Mouse (Mus musculus) lung, embryonic 14.5 days (tissue): ENCODE results near the gene Sdccag8. TPM values are rescaled to one million over a fixed set of nuclear protein-coding genes. Genes with fewer than 3 reads are reported as not detected.

ENCODE experiments used
- ATAC-seq: fragments of 200-750 bp; cut with Nextera tagmentation; 2 replicates; pipeline ENCODE4 v1.8.0; 2017; ENCODE audit warnings: mild to moderate bottlenecking, moderate TSS enrichment, moderate library complexity; ENCODE audit not compliant: insufficient read depth
- DNase-seq: peaks from one replicate; pipeline ENCODE4 v3.0.0-alpha.2; 2015
- H3K27ac ChIP-seq: fragments of 300-500 bp; sonication (generic); 2 replicates; pipeline ENCODE4 v1.5.1; 2014; ENCODE audit warnings: low read depth, mild to moderate bottlenecking, moderate library complexity
- H3K27me3 ChIP-seq: fragments of 300-500 bp; sonication (generic); 2 replicates; pipeline ENCODE4 v1.6.1; 2014; ENCODE audit warnings: low read length, control low read depth; ENCODE audit not compliant: insufficient read depth
- H3K36me3 ChIP-seq: fragments of 300-500 bp; sonication (generic); 2 replicates; pipeline ENCODE4 v1.6.1; 2014; ENCODE audit warnings: control low read depth; ENCODE audit not compliant: insufficient read depth
- H3K4me1 ChIP-seq: fragments of 300-500 bp; sonication (generic); 2 replicates; pipeline ENCODE4 v1.6.1; 2014; ENCODE audit warnings: antibody characterized with exemption, control low read depth; ENCODE audit not compliant: insufficient read depth
- H3K4me2 ChIP-seq: fragments of 300-500 bp; sonication (generic); 2 replicates; pipeline ENCODE4 v1.6.1; 2014; ENCODE audit warnings: mild to moderate bottlenecking
- H3K4me3 ChIP-seq: fragments of 300-500 bp; sonication (generic); 2 replicates; pipeline ENCODE4 v1.5.1; 2014; ENCODE audit warnings: low read depth, low read length
- H3K9ac ChIP-seq: fragments of 300-500 bp; sonication (generic); 2 replicates; pipeline ENCODE4 v1.6.1; 2014
- H3K9me3 ChIP-seq: fragments of 300-500 bp; sonication (generic); 2 replicates; pipeline ENCODE4 v1.6.1; 2016; ENCODE audit warnings: low read depth, low read length, control low read depth
- CTCF ChIP-seq: IDR thresholded peaks from 2 replicates; pipeline ENCODE4 v1.5.1; 2016; ENCODE audit warnings: antibody characterized with exemption, low read depth
- WGBS: fragments of 180-500 bp; shearing (Covaris S2); extraction: QIAGEN DNeasy Blood & Tissue Kit; methylation state at CpG from one replicate; pipeline ENCODE4 v1.1.7; 2014; 5-methylcytosine and 5-hydroxymethylcytosine counted together
- polyA plus RNA-seq: library from polyadenylated mRNA; unstranded; fragments of >200 nt; fragmentation: Nextera tagmentation; extraction: Ambion mirVana; gene quantifications from 2 replicates; pipeline ENCODE4 v1.2.1, GENCODE M21; 2014

Sdccag8 gene
- polyA plus RNA-seq, 1 experiment from 2014 or later = 14.4 TPM

DNA sequence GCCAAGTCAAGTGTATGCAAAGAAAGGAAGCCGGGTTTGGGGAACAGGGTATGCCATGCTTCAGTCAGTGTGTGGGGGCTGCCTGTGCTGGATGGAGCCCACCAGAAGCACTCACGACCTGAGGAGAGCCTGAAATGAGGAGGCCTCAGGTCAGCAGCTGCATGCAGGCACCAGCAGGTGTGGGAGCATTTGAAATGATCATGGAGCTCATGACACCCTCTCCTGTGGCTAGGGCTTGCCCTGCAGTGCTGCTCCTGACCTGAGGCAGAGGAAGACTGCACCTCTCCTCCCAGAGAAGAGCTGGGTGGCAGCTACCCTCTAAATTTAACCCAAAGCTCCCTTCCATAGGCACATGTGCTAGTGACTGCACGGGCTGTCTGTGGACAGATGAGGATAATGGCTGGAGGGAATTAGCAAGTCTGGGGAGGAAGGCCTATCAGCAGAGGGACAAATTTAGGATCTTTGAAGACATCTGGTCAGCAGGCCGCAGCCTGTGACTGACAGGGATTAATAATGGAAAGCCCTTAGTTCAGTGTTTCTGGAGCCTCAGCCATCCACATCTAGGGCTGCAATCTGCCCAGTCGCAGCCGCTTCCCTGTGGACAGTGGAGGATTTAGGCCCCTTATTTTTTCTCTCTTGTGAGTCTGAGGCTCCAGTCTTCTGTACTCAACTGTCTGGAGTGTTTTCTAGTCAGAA lies 196.3 kb downstream of the Sdccag8 start:
- H3K4me3 ChIP-seq = no peak overlapping the region
- H3K9me3 ChIP-seq = no peaks in the 10 kb centered on the region
- ATAC-seq (no peak), DNase-seq (no peak)
- H3K36me3 ChIP-seq = no peaks in the 10 kb centered on the region
- H3K9ac ChIP-seq = no peak overlapping the region
- no peaks in the 10 kb centered on the region for H3K27me3 ChIP-seq
- no peak for TF ChIP-seq CTCF
- WGBS = 63% methylated on average over 6 of the region's 6 CpGs
- no peak overlapping the region for H3K27ac ChIP-seq
- no peak overlapping the region for H3K4me2 ChIP-seq
- peaks cover 13% of the 10 kb centered on the region for H3K4me1 ChIP-seq

GRCm38 (mm10) chr1:177011688-177012087 lies 197.2 kb downstream of the Sdccag8 start:
- ATAC-seq (no peak), DNase-seq (no peak)
- Histone ChIP-seq H3K4me1 (peaks cover 13% of the 10 kb centered on the region), H3K27me3 (no peaks in the 10 kb centered on the region), H3K9ac (no peak overlapping the region), H3K36me3 (no peaks in the 10 kb centered on the region), H3K4me2 (no peak overlapping the region), H3K9me3 (no peaks in the 10 kb centered on the region), H3K4me3 (no peak overlapping the region), H3K27ac (no peak overlapping the region)
- 73% methylated on average over 13 of the region's 13 CpGs for WGBS
- TF ChIP-seq CTCF = no peak

DNA sequence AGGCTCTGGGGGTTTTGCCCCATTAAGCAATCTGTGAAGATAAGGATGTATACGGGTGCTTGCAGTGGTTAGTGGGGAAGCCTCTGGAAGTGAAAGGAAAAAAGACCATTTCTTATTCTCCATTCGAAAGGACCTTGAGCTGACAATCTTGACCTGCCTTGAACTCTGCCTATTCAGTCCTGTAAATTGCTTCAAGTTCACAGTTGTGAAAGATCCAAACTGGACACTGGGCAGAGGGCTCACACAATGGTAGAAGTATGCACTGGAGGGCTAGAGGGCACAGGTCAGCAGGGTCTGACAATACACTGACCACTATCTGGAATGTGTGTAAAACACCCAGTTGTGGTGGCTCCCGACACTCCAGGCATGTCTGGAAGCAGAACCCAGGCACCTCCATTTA lies 198.3 kb downstream of the Sdccag8 start:
- H3K9ac ChIP-seq = no peak overlapping the region
- ATAC-seq (no peak), DNase-seq (no peak)
- H3K9me3 ChIP-seq = no peaks in the 10 kb centered on the region
- H3K27me3 ChIP-seq = no peaks in the 10 kb centered on the region
- TF ChIP-seq CTCF = no peak
- 68% methylated on average over 3 of the region's 3 CpGs for WGBS
- H3K27ac ChIP-seq = no peak overlapping the region
- no peaks in the 10 kb centered on the region for H3K36me3 ChIP-seq
- H3K4me3 ChIP-seq = no peak overlapping the region
- no peak overlapping the region for H3K4me2 ChIP-seq
- H3K4me1 ChIP-seq = peaks cover 13% of the 10 kb centered on the region

DNA sequence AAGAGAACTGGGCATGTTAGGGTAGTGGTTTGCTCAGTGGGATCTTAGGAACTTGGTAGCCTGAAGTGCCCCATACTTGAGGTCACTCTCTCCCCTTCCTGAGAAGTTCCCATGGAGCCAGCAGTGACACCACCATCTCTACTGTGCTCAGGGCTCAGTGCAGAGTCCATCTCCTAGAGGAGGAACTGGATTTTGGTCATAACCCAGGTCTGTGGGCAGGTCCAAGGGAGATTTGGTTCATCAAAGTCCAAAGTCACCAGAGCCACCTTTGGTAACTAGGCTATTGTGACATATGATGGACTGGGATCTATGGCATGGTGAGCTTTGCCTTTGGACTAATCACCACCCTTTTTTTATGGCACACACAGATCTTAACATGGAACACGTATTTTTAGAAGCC lies 198.9 kb downstream of the Sdccag8 start:
- DNase-seq (no peak), ATAC-seq (no peak)
- Histone ChIP-seq H3K4me3 (no peak overlapping the region), H3K27ac (no peak overlapping the region), H3K27me3 (no peaks in the 10 kb centered on the region), H3K9ac (no peak overlapping the region), H3K4me2 (no peak overlapping the region), H3K36me3 (0 out of 2 replicates have a peak, but pooled peaks cover 3% of the 10 kb centered on the region), H3K4me1 (peaks cover 13% of the 10 kb centered on the region), H3K9me3 (no peaks in the 10 kb centered on the region)
- 84% methylated on average over 1 of the region's 1 CpGs for WGBS
- TF ChIP-seq CTCF = no peak

- 78% methylated on average over 3 of the region's 3 CpGs for WGBS
- H3K4me3 ChIP-seq = no peak overlapping the region
- H3K27me3 ChIP-seq = no peaks in the 10 kb centered on the region
- no peak overlapping the region for H3K9ac ChIP-seq
- no peak overlapping the region for H3K4me2 ChIP-seq
- no peaks in the 10 kb centered on the region for H3K9me3 ChIP-seq
- no peak for DNase-seq
- H3K36me3 ChIP-seq = 0 out of 2 replicates have a peak, but pooled peaks cover 3% of the 10 kb centered on the region
- ATAC-seq = no peak
- peak overlapping the region; percentile 75; the same call in 1 of the 2 replicates for H3K27ac ChIP-seq
- H3K4me1 ChIP-seq = peaks cover 13% of the 10 kb centered on the region
- TF ChIP-seq CTCF = no peak
These were observed 199.3 kb downstream of the Sdccag8 start for GRCm38 (mm10) chr1:177013776-177014175.

DNA sequence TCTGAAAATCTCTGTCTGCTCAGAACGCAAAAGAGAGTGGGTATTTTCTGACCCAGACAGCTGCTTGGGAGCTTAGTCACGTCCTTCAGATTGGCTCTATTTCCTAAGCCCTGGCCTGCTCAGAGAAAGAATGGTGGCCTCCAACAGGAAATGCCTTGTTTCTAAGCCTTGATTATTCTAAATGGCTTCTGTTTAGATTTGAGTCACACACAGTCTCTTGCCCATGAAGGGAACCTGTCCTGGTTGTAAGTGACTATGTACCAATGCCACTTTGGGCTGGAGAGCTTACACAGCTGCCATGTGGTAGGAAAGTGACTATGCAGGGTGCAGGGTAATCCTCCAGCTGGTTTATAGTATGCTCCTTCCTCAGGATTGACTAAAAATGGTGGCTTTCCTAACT lies 199.9 kb downstream of the Sdccag8 start:
- DNase-seq (peak; percentile 52), ATAC-seq (peak; percentile 26; the same call in 1 of the 2 replicates)
- TF ChIP-seq CTCF = no peak
- Histone ChIP-seq H3K4me1 (peaks cover 13% of the 10 kb centered on the region), H3K9me3 (no peaks in the 10 kb centered on the region), H3K27ac (peak overlapping the region; percentile 75), H3K4me3 (no peak overlapping the region), H3K27me3 (no peaks in the 10 kb centered on the region), H3K36me3 (0 out of 2 replicates have a peak, but pooled peaks cover 3% of the 10 kb centered on the region), H3K9ac (no peak overlapping the region), H3K4me2 (no peak overlapping the region)
- WGBS = 33% methylated on average over 2 of the region's 2 CpGs

GRCm38 (mm10) chr1:177014921-177015439 lies 200.5 kb downstream of the Sdccag8 start:
- H3K27me3 ChIP-seq = no peaks in the 10 kb centered on the region
- no peak overlapping the region for H3K4me3 ChIP-seq
- WGBS = 46% methylated on average over 6 of the region's 6 CpGs
- DNase-seq = peak; percentile 44
- TF ChIP-seq CTCF = no peak
- peak; percentile 67; the same call in 1 of the 2 replicates for ATAC-seq
- H3K9ac ChIP-seq = no peak overlapping the region
- H3K9me3 ChIP-seq = no peaks in the 10 kb centered on the region
- H3K27ac ChIP-seq = peak overlapping the region; percentile 75
- 0 out of 2 replicates have a peak, but pooled peaks cover 3% of the 10 kb centered on the region for H3K36me3 ChIP-seq
- peaks cover 13% of the 10 kb centered on the region for H3K4me1 ChIP-seq
- H3K4me2 ChIP-seq = no peak overlapping the region
